Mouse (Mus musculus) kidney, postnatal 25 days (tissue): ENCODE data around the gene Fli1.

Experiments
- DNase-seq, 2 experiments: peaks; one replicate each; pipeline ENCODE4 v3.0.0; 2021; ENCODE audit warnings: mixed read lengths in 2 of 2

Gene Fli1

GRCm38 (mm10) chr9:32467443-32467842 is 75.2 kb downstream of the Fli1 start:
- no peak for DNase-seq

- no peak for DNase-seq
These were observed 75.8 kb downstream of the Fli1 start for GRCm38 (mm10) chr9:32466861-32467260.

- DNase-seq, result no peak
These were observed 86.0 kb downstream of the Fli1 start for GRCm38 (mm10) chr9:32456707-32457106.

GRCm38 (mm10) chr9:32450161-32450560 is 92.5 kb downstream of the Fli1 start:
- no peak for DNase-seq

- DNase-seq, result no peak
These were observed 93.9 kb downstream of the Fli1 start for GRCm38 (mm10) chr9:32448766-32449165.

GRCm38 (mm10) chr9:32445789-32446188 is 96.9 kb downstream of the Fli1 start:
- peak in 1 of 2 experiments; percentile 47 for DNase-seq

- no peak for DNase-seq
These were observed 98.0 kb downstream of the Fli1 start for GRCm38 (mm10) chr9:32444453-32445201.

GRCm38 (mm10) chr9:32443817-32444216 is 98.8 kb downstream of the Fli1 start:
- no peak for DNase-seq

- no peak for DNase-seq
These were observed 99.5 kb downstream of the Fli1 start for GRCm38 (mm10) chr9:32443115-32443514.

GRCm38 (mm10) chr9:32434241-32435213 is 108.1 kb downstream of the Fli1 start:
- DNase-seq, result no peak

- DNase-seq, result peak; percentile 52 to 53
These were observed 111.6 kb downstream of the Fli1 start for GRCm38 (mm10) chr9:32431061-32431460.

GRCm38 (mm10) chr9:32425321-32425720 is 117.3 kb downstream of the Fli1 start:
- no peak for DNase-seq

GRCm38 (mm10) chr9:32420711-32421110 is 122.0 kb downstream of the Fli1 start:
- no peak for DNase-seq

- DNase-seq, result no peak
These were observed 125.1 kb downstream of the Fli1 start for GRCm38 (mm10) chr9:32417466-32418116.

GRCm38 (mm10) chr9:32415952-32416351 is 126.7 kb downstream of the Fli1 start:
- no peak for DNase-seq

GRCm38 (mm10) chr9:32414956-32415355 is 127.7 kb downstream of the Fli1 start:
- DNase-seq, result no peak

- no peak for DNase-seq
These were observed 129.7 kb downstream of the Fli1 start for GRCm38 (mm10) chr9:32412836-32413580.

GRCm38 (mm10) chr9:32411507-32411906 is 131.2 kb downstream of the Fli1 start:
- peak; percentile 39 to 56 for DNase-seq

GRCm38 (mm10) chr9:32410671-32411070 is 132.0 kb downstream of the Fli1 start:
- DNase-seq, result no peak

GRCm38 (mm10) chr9:32409060-32409961 is 133.3 kb downstream of the Fli1 start:
- DNase-seq, result peak; percentile 63 to 68

- DNase-seq, result no peak
These were observed 134.0 kb downstream of the Fli1 start for GRCm38 (mm10) chr9:32408730-32409059.
